8 mouse cellular contexts compared by ENCODE assay signal in the genomic region with DNA sequence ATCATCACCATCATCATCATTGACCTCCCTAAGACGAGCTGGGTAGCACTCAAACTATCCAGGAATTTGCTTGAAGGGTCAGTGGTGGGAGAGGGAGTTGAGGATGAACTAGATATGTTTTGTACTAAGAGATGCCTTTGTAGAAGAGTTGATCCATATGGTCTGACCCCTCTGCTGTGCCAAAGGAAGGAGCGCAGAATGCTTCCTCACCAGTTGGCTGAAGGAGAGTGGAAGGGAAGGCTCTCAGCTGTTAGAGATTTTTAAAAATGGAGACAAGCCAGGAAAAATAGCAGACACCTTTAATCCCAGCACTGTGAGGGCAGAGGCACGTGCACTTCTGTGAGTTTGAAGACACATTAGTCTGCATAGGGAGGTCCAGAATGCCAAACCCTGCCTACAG.
"Had no signal": no experiment of that assay in that cellular context is flagged by ENCODE, and none has a peak within 500 bp of the region (broad histone marks: within the 10 kb centered on the region; RNA-seq: fewer than 3 reads in every experiment).

No protein-coding gene starts in this region.

- H3K27me3 ChIP-seq: limb, embryonic 13.5 days; midbrain, embryonic 12.5 days had no signal

- H3K4me3 ChIP-seq: limb, embryonic 13.5 days; midbrain, embryonic 12.5 days had no signal

- H3K9ac ChIP-seq: limb, embryonic 13.5 days; liver, embryonic 14.5 days; midbrain, embryonic 12.5 days had no signal

- H3K4me1 ChIP-seq: limb, embryonic 13.5 days; midbrain, embryonic 12.5 days had no signal

- H3K9me3 ChIP-seq: midbrain, embryonic 12.5 days had no signal

- H3K27ac ChIP-seq: kidney, postnatal 0 days; limb, embryonic 13.5 days; liver, embryonic 14.5 days; midbrain, embryonic 12.5 days had no signal

- H3K4me2 ChIP-seq: midbrain, embryonic 12.5 days had no signal

- DNase-seq: kidney, adult 9 months; kidney, postnatal 36 days; lung, postnatal 10 days; thymus, postnatal 36 days had no signal

- H3K36me3 ChIP-seq: limb, embryonic 13.5 days; midbrain, embryonic 12.5 days had no signal
